Mouse (Mus musculus) gastrocnemius, postnatal 36 days (tissue): Measurements from ENCODE around the gene Spryd4. TPM values are rescaled to one million over a fixed set of nuclear protein-coding genes. Genes with fewer than 3 reads are reported as not detected.
"Not testable (repeated sequence)": the region's sequence is repeated elsewhere in the genome, so short reads cannot be mapped to it uniquely, and the experiment has no call there.

ENCODE experiments used
- DNase-seq, 2 experiments: peaks; one replicate each; pipeline ENCODE4 v3.0.0; 2022
- intact Hi-C: fragments of 180-260 bp; cut with DNase I; formaldehyde crosslinking; loops from one replicate; pipeline ENCODE4 v1.15.1; 2025
- total RNA-seq, 2 experiments: library from RNA; stranded (reverse); gene quantifications; 2 replicates each; pipeline ENCODE4 v1.2.3; 2021

The Spryd4 gene
- total RNA-seq, 2 experiments from 2014 or later, result 31.8 to 32.3 TPM

DNA sequence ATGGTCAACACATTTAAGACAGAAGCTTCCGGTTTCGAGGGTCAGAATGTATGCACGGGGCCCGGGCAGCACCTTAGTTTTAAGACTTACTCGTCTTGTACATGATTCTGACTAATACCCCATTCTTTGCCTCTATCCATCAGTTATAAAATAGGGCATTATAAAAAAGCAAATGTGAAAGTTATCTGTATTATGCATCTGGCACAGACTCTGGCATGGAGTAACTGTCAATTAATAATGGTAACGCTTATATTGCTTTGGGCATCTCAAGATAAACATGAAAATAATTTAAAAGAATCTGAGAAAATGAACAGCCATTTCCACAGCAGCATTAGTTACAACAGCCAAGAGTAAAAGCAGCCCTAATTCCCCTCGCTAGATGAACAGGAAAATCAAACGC, 16.4 kb upstream of the Spryd4 start:
- intact Hi-C loops, result no loop called here
- no peak for DNase-seq

DNA sequence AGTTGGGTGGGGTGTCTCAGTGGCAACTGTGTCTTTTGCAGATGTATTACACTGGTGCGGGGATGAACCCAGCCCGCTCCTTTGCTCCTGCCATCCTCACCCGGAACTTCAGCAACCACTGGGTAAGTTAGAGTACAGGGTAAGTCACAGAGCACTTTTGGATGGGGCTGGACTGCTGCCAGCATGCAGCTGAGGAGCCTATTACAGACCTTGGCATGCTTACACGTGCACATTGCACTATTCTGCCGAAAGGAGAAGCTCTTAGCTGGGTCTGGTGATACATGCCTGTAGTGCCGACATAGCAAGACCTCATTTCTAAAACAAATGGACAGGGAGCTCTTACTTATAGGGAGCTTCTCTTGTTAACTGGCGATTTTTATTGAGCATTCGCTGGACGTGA, 16.0 kb upstream of the Spryd4 start:
- intact Hi-C loops, result no loop called here
- no peak for DNase-seq

DNA sequence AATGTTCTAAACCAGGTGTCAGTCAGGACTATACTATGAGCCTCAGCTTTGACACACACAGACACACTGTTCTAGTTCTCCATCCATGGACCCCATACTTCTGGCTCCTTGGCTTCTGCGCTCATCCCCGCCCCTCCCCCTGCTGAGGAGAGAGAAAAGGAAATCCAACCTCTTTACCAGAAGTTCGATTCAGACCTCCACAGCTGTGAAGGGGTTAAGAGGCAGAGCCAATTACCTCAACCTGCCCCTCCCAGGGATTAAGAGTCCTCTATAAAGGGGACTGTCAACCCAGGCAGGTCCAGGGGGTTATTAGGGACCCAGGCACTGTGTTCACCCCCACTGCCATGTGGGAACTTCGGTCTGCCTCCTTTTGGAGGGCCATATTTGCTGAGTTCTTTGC, 13.9 kb upstream of the Spryd4 start, which contains the start of gene Mip:
Gene Mip (plus strand): TSS at position 301 of the 400 bp plus-strand sequence.
- no peak for DNase-seq
- intact Hi-C loops, result no loop called here

DNA sequence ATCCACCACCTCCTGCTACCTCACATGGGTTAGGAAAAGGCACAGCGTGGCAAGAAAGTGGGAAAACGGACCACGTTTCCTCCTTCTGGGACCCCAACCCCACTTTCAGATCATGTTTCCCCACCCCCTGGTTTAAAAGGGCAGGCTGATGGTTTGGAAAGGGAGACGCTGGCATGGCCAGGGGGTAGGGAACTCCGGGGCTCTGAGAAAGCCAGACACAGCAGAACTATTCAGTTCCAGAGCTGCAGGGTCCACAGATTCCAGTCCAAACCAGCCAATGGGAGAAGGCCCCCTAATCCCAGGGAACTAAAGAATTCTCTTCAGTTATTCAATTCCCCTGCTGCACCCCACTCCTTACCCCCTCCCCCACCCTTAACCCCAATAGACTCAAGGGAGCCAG, 13.5 kb upstream of the Spryd4 start:
- DNase-seq, result no peak
- intact Hi-C loops, result no loop called here

DNA sequence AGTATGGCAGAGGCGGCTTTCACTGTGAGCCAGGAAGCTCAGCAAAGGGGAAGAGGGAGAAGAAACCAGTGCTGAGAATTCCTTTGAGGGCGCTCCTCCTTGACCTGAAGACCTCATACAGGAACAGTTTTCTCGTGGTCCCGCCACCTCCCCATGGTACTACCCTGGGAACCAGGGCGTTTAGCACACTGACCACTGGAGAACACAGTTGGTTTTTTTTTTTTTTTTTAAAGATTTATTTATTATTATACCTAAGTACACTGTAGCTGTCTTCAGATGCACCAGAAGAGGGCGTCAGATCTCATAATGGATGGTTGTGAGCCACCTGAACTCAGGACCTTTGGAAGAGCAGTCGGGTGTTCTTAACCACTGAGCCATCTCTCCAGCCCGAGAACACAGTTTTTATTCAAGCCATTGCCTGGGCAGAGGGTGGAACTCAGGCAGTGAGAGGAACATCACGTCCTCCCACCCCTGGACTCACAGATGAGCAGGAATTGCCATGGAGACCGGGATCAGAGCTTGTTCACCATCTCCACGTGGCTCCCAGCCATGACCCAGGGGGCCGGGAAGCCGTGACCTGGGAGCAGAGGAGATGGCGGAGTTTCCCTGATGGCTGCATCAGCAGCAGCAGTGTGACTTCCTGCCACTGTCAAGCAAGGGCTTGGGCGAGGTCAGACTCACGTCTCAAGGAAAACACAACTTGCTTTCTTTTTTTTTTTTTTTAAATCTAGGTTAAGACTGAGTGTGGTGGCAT, 10.1 kb upstream of the Spryd4 start:
- intact Hi-C loops, result no loop called here
- no peak for DNase-seq

DNA sequence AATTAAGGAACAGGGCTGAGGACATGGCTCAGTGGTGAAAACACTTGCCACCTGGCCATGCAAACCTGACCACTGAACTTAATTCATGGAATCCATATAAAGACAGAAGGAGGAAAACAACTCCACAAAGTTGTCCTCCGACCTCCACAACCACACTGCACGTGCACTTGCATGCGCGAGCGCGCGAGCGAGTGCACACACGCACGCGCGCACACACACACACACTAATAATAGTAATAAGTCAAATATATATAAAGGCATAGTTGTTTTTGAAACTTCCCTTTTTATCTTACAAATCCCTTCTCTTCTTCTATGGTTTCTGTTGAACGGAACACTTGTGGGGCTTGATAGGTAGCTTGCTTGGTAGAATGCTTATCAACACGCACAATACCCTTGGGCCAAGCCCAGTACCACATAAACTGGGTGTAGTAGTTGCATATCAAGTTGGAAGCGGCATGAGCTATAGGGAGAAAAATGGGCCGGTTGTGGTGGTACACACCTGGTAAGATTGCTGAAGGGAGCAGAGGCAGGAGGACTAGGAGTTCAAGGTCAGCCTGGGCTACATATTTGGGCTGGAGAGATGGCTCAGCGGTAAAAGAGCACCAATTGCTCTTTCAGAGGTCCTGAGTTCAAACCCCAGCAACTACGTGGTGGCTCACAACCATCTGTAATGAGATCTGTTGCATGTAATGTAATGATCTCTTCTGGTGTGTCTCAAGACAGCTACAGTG, 6.9 kb upstream of the Spryd4 start:
- no peak for DNase-seq
- intact Hi-C loops, result no loop called here

DNA sequence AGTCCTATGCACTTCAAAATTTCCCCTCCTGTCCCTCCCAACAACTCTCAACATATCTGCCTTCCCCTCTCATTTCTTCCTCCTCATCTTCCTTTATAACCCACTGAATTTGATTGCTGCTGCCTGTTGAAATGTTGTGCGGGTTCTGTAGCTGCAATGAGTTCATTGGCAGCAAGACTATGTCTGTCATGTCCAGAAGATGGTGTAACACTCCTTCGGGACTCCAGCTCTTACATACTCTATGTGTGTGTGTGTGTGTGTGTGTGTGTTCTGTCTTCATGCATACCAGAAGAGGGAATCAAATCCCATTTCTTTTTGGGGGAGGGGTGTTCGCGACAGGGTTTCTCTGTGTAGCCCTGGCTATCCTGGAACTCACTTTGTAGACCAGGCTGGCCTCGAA, 3.4 kb upstream of the Spryd4 start:
- intact Hi-C loops, result no loop called here

DNA sequence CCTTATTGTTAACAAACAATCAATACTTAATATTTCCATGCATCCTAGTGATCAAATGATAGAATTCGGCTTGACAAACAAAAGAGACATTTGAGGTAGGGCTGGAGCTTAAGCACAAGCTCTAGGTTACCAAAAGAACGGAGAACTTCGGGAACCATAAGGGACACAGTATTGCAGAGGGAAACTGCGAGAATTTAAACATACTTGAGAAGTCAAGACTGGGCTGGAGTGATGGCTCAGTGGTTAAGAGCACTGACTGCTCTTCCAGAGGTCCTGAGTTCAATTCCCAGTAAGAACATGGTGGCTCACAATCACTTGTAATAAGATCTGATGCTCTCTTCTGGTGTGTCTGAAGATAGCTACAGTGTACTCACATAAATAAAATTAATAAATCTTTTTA, 2.5 kb upstream of the Spryd4 start:
- DNase-seq, intact Hi-C loops: not testable (repeated sequence)

More for the DNA sequence above, 3.4 kb upstream of the Spryd4 start:
- DNase-seq, result no peak

DNA sequence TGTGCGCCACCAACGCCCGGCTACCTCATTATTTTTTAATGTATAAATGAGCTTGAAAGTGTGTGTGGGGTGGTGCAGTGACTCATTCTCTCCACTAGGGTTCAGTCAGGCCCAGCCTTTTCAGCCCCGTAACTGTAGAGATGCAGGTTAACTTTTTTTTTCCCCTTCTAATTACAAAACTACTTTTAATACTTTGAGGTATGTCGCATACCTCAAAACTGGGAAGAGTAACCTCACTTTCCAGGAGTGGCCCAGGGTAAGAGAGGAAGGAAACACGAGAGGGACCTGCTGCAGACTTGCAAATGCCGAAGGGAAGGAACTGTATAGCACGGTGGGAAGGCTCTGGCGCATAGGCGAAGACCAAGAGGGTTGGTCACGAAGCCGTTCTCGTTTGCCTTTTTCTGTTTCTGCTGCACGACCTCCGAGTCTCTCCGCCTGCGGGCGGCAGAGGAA, 1.3 kb upstream of the Spryd4 start:
- peak in 1 of 2 experiments; percentile 35 for DNase-seq
- intact Hi-C loops, result loop anchor here (1.0 to 2.0 kb wide), 2 partner anchors 19 to 72 kb away; partner anchors contain the start of gene Timeless

DNA sequence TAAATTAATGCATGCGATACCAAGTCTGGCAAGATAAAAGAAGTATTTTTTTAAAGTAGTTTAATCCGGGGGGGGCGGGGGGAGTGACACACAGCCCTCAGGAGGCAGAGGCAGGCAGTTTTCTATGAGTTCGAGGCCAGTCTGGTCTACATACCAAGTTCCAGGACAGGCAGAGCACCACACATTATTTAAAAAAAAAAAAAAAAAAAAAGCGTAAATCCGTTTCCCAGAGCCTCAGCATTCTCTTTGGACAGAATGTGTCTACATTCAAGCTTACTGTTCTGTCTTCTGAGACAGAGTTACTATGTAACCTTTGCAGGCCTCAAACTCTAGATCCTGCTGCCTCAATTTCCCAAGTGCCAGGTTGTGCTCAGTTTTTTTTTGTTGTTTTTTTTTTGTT, 541 bp upstream of the Spryd4 start:
- no peak for DNase-seq

DNA sequence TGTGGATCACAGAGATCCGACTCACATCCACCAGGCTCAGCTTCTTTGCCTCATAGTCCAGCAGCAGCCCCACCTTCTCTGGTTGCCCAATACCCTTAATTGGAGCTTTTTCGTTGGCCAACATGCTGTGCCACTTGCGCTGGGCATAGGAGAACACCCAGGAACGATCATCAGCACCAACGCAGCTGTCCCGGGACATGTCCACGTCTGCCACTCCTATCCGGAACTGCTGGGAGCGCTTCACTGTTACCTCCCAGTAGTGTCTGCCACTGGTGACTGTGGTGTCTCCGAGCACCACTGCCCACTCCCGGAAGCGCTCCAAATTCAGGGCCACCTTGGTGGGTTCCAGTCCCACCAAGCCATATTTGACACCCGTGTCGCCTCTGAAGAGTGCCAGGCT, 653 bp downstream of the Spryd4 start:
- DNase-seq, result no peak

More for the DNA sequence above, 541 bp upstream of the Spryd4 start:
- intact Hi-C loops, result loop anchor here (1.0 to 2.0 kb wide), 2 partner anchors 20 to 73 kb away; partner anchors contain the start of gene Timeless

DNA sequence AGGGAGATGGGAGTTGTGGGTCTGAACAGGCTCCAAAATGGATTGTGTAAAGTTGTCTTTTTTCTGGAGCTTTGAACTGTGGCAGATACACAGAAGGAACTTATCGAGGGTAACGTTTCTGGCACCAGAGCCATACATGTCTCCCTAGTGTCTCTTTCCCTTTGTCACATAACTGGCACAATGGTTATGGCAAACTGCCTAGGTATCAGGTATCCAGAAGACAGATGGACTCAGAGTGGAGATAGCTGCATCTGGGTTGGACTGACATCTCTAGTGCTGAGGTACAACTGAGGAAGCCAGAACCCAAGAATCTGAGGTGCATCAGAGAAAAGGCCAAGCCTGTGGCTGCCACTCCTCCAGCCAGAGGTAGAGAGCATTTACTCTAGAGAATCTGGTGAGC, 1.5 kb downstream of the Spryd4 start:
- intact Hi-C loops, result no loop called here
- DNase-seq, result no peak

More for the DNA sequence above, 653 bp downstream of the Spryd4 start:
- intact Hi-C loops, result no loop called here

DNA sequence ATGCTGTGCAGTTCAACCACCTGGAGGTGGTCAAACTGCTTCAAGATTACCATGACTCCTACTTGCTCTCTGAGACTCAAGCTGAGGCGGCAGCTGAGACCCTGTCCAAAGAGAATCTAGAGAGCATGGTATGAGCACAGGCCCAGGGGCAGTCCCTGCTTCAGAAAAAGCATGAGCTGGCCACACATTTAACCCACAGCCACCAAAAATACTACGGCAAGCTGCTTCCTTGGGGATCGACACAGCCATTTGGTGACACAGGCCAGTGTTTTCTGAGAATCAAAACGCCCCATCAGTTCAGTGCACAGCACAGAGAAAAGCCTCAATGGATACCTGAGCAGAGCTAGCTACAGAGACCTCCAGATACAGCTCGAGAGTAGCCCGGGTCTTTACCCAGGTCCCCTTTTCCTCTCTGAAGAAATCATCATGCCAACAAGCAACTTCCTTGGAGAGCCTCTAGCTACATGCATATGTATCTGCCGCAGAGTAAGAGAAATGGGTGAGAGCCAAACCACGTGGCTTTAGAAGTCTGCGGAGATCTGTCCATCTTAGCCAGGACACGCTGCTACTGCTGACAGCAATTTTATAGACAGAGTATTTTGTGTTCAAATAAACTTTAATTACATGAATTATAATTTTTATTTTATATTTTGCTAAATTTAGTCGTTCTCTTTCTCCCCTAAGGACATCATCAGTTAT, 2.1 kb downstream of the Spryd4 start:
- intact Hi-C loops, result no loop called here

DNA sequence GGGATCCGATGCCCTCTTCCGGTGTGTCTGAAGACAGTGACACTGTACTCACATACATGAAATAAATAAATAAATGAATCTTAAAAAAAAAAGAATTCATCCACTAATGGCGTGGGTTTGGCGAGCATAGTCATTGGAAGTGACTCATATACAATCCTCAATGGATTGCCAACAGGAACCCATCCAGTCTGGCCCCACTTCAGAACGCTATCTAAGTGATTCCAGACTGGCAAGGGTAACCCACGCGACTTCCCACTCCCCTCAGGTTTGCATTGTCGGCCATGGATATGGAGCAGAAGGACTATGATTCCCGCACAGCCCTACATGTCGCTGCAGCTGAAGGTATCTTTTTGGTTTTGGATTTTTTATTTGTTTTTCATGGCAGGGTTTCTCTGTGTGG, 3.3 kb downstream of the Spryd4 start:
- DNase-seq, result no peak
- intact Hi-C loops, result no loop called here

More for the DNA sequence above, 2.1 kb downstream of the Spryd4 start:
- DNase-seq, result no peak

DNA sequence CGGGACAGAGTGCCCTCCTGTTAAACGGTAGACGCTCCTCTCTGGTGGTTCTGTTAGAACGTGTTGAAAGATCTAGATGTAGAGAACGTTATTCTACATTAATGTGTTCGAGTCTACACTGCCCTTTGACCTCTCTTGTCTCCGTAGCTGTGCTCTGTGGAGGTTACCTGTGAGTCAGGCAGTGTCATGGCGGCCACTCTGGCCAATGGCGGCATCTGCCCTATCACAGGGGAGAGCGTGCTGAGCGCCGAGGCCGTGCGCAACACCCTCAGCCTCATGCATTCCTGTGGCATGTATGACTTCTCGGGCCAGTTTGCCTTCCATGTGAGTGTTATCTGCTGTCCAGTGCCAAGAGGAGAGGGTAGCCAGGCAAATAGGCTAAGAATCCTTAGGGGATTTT, 6.7 kb downstream of the Spryd4 start:
- intact Hi-C loops, result no loop called here
- DNase-seq, result no peak

DNA sequence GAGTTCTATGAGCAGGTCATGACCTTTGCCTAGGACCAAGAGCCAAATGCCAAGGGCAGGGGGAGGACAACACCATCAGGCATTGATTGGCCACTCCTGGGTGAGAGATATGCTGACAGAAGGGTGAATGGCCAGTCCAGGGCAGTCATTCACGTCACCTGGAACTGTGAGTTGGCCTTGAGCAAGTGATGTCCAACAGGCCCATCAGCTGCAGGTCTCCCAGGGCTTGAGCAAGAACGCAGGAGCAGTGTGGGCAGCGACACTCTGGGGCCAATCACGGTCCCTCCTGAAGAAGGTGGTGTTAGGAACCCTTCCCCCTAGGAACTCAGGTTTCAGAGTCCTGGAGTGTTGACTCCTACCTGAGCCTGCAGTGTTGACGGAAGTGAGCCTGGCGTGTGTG, 9.8 kb downstream of the Spryd4 start:
- DNase-seq, result no peak
- intact Hi-C loops, result no loop called here

DNA sequence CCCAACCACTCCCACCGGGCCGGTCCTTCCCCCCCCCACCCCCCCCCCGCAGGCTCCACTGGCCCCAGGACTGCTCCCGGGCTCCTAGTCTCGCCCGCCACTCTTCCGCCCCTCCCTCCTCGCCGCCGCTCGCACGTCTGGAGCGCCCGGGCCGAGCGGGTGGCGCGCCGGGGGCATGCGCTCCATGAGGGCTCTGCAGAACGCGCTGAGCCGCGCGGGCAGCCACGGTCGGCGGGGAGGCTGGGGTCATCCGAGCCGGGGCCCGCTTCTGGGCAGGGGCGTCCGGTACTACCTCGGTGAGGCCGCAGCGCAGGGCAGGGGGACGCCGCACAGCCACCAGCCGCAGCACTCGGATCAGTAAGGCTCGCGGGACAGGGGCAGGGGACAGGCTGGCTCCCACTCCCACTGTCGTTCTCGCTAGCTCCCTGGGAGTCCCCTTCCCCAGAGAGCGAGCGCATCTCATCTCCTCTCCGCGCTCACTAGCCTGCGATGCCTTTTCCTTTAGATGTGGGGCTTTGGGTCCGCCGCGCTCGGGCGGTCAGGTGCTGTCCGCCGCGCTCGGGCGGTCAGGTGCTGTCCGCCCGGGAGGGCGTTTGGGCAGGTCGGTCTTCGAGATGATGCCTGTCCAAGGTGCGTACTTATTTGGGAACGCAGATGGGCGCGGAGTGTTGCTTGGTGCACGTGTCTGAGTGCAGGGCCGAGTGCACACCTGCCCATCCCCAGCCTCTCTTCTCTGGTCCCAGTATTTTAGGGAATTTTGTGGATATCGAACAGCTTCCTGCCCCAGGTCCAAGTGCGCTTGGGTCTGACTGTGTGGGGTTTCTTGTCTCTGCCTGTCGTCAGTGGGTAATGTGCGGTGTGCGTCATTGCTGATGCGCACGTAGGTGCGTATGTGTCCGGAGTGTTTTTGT, 16.8 kb downstream of the Spryd4 start:
- intact Hi-C loops, result no loop called here
- no peak for DNase-seq

DNA sequence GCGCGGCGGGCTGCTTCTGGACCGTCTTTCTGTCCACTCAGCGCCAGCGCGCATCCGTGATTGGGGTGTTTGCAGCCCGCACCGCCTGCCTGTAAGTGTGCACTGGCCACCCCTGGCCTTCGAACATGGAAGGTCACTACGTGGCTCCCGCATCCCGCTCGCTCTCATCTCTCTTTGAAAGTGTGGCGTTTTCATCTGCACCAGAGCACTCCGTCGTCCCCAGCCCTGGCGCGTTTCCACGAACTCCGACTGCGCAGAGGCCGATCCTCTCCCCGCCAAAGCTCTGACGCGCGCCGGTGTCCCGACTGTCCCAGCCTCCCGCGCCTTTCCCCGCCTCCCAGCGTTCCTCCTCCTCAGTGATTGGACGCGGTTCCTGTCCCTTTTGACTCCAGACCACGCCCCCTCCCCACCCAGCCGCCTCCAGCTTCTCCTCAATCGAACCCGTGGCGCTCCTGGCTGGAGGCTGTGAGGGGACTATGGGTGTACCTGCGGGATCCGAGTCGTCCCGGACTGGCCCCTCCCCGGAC, 17.5 kb downstream of the Spryd4 start, which contains the start of gene Gls2:
Gene Gls2 (plus strand): TSS at position 434 of the 527 bp plus-strand sequence.
- intact Hi-C loops, result no loop called here

DNA sequence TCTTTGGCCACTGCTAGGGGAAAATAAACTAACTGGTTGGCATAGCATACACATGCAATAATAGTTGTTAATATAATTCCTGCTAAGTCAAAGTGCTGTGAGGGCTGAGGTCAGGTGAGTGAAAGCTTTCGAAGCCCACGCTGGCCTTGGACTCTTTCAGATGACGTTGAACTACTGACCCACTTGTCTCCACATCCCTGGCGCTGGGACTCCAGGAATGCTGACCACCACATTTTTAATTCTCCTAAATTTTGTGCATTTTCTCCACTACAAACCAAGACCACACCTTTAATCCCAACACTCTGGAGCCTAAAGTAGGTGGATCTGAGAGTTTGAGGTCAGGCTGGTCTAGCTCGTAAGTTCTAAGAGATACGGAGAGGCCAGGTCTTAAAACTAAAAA, 18.5 kb downstream of the Spryd4 start:
- DNase-seq, result no peak
- intact Hi-C loops, result no loop called here

More for the DNA sequence above, 17.5 kb downstream of the Spryd4 start, which contains the start of gene Gls2:
- DNase-seq, result peak; percentile 95 to 96
